Mouse (Mus musculus): ENCODE data around the gene Cep83. TPM values are rescaled to one million over a fixed set of nuclear protein-coding genes. Genes with fewer than 3 reads are reported as not detected.

The Cep83 gene
- polyA plus RNA-seq, 1 experiment = 1.4 TPM

DNA sequence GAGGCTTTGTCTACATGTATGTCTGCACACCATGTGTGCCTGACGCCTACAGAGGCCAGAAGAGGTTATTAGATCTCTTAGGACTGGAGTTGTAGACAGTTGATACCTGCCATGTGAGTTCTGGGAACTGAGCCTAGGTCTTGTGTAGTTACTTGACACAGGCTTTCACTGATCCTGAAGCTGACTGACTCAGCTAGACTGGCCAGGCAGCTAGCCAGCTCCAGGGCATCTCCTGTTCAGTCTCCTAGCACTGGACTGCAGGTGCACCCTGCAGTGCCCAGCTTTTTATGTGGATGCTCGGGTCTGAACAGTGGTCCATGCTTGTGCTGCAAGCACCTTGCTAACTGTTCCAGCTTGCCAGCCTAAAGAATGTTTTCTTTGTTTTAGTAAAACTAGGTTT is 58.6 kb downstream of the Cep83 start:
- 93% methylated on average over 2 of the region's 2 CpGs for WGBS
- DNase-seq (ENCODE audit: low read depth, low spot score) = no peak

GRCm38 (mm10) chr10:94771496-94771895 is 83.0 kb downstream of the Cep83 start:
- 8% methylated on average over 3 of the region's 3 CpGs for WGBS
- no peak for DNase-seq (ENCODE audit: low read depth, low spot score)

DNA sequence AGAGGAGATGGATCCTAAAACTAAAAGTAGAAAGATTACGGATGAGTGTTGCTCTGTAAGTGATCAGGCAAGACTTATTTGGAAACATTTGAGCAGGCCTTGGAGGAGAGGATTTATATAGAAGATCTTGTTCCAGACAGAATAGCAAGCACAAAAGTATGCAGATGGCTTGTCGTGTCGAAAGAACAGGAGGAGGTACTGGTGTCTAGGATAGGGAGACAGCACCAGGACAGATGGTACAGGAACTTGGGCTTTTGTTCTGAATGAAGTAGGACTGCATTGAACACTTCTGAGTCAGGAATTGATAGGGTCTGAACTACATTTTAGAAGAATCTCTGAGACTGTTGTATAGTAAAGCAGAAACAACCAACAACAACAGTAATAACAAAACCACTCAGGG is 89.1 kb downstream of the Cep83 start:
- WGBS = 89% methylated on average over 3 of the region's 3 CpGs
- DNase-seq (ENCODE audit: low read depth, low spot score) = no peak

DNA sequence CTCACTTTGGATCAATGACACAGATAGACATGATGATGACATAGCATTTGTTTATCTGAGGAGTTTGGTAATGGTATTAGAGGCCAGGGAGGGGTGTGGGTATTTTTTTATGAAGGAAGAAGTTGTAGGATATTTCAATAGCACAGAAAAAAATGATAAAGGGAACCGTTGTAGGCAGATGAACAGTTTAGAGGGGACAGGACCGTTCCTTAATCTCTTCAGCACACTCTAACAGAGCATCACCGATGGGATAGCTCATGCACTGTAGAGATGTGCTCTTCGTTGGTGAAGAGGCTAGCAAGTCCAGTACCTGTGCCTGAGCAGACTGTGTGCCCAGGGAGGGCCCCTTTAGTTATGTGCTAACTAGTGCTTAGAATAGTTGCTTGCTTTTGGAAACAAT is 90.9 kb downstream of the Cep83 start:
- no peak for DNase-seq (ENCODE audit: low read depth, low spot score)
- 91% methylated on average over 4 of the region's 4 CpGs for WGBS

DNA sequence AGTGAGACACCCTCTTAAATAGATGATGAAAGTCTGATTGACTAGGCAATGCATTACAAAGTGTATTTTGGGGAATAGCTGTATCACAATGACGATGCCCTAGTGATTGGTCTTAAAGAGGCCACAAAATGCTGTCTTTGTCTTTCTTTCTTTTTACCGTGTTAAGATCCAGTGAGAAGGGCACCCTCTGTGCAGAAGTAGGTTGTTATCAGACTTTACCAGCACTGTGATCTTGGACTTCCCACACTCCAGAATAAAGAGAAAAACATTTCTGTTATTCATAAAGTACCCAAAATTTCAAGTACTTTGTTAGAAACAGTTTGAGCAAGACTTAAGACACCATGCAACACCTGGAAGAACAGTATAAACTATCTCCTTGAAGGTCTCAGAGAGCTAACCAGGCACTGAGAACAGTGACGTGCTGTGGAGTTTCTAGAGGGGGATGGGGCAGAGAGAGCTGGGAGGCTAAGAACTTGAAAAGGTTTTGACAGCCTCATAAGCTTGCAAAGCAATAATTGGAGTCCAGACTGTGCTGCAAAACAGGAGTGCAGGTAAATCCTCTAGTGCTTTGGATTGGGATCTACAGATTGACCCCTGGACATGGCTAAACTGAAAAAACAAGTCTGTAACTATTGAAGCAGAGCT is 92.3 kb downstream of the Cep83 start:
- 89% methylated on average over 3 of the region's 3 CpGs for WGBS
- no peak for DNase-seq (ENCODE audit: low read depth, low spot score)

DNA sequence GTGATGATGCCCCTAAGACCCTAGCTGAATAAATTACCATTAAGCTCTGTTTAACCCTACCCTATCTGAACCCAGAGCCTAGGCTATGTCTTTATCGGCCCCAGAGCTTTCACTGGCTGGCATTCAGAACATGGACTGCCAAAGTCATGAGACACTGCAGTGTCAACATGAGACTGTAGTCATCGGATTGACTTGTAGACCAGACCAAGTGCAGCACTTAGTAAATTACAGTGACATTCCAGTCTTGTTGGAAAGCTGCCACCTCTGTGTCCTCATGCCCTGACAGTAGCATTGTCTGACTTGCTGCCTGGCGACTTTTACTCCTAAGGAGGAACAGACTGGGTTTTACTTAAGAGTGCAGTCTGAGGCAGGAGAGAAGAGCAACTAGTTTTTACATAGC is 100.8 kb downstream of the Cep83 start:
- no peak for DNase-seq (ENCODE audit: low read depth, low spot score)
- WGBS = 45% methylated on average over 3 of the region's 3 CpGs

DNA sequence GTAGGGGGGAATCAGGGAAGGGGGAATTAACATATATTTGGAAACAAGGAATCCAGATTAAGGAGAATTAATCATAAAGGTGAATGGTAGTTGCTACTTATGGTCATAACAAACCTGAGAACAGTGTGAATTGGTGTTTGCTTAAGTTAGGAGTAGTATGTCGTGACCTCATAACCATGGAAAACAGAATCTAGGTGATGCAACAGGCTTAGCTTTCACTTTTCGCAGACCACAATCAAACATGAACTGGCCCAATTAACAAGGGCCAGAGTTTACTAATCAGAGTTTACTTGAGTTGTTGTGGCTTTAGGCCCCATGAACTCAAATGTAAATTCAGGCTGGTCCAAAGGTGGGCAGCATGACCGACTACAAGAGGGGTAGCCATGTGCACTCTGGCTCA is 105.5 kb downstream of the Cep83 start:
- DNase-seq (ENCODE audit: low read depth, low spot score) = no peak

DNA sequence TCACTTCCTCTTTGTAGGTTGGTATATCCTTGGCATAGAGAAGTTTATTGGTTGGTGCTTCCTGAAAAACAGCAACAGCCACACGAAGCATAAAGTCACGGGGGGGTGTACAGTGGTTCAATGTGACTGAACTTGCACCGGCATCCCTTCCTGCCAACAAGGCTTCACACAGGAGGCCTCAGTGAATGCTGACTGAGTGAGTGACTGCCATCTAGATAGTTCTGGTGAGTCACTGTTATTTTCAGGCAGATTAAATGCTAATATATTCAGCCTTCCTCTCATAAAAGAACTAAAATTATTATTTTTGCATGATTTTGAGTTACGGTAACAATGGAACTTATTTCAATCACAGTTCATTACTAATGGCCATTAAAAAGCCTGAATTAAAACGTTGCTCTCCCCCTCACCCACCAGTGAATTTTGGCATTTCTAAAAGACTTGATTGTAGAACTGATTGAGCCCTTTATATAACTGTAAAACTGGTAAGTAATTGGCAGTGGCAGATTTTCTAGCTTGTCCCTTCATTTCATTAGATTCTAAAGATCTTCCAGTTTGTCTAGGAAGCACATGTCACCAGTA is 106.3 kb downstream of the Cep83 start:
- WGBS = 88% methylated on average over 5 of the region's 5 CpGs

More for the DNA sequence above, 105.5 kb downstream of the Cep83 start:
- WGBS = 93% methylated on average over 3 of the region's 3 CpGs

DNA sequence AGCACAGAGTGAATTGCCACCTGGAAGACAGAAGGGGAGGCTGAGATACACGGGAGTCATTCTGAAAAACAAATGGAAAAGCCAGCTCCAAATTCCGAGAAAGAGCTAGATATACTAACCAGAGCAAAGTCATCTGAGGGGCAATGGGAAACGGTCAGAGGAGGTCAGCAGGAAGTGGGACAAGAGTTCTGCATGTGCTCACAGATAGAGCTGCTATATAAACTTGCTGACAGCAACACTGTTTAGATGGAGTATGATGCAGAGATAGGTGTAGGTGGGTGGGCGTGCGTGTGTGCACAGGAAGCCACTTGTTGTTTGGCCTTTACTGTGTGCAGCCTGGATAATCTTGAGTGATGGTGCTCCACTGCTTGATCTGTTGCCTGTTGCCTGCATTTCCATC is 109.7 kb downstream of the Cep83 start:
- 71% methylated on average over 5 of the region's 5 CpGs for WGBS
- DNase-seq (ENCODE audit: low read depth, low spot score) = no peak

More for the DNA sequence above, 106.3 kb downstream of the Cep83 start:
- no peak for DNase-seq (ENCODE audit: low read depth, low spot score)

DNA sequence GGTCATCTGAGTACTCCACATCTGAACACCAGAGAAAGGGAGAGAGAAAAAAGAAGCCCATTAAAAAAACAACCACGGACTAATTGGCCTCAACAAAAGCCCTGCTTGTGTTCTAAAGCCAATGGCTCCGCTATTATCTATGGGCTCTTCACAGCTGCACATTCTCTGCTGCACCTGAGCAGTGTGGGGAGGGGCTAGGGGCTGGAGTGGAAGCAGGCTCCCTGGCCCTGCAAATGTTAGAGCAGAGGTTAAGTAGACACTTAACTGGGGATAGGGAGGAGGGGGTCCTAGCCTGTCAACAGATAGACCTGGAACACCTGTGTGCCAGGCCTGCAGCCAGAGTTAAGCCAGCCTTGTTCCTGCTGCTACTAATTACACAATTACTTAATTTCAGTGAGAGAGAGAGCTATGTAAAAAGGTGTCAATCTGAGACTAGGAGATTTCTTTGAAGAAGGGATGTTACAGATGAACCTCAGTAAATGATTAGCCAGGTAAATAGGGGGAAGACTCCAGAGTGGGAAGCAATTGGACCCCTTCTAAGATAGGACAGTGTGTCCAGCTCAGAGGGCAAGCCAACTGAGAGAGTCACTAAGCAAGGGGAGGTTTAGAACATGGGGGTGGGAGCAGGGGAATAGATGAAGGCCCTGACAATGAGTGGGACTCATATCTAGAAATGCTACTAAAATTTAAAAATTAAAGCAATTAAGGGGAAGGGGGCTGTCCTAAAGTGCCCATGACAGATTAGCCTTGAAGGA is 111.2 kb downstream of the Cep83 start:
- WGBS = 58% methylated on average over 2 of the region's 2 CpGs
- DNase-seq (ENCODE audit: low read depth, low spot score) = no peak

- DNase-seq (ENCODE audit: low read depth, low spot score) = no peak
- 83% methylated on average over 7 of the region's 7 CpGs for WGBS
Measured at GRCm38 (mm10) chr10:94800677-94801354, 112.4 kb downstream of the Cep83 start.

DNA sequence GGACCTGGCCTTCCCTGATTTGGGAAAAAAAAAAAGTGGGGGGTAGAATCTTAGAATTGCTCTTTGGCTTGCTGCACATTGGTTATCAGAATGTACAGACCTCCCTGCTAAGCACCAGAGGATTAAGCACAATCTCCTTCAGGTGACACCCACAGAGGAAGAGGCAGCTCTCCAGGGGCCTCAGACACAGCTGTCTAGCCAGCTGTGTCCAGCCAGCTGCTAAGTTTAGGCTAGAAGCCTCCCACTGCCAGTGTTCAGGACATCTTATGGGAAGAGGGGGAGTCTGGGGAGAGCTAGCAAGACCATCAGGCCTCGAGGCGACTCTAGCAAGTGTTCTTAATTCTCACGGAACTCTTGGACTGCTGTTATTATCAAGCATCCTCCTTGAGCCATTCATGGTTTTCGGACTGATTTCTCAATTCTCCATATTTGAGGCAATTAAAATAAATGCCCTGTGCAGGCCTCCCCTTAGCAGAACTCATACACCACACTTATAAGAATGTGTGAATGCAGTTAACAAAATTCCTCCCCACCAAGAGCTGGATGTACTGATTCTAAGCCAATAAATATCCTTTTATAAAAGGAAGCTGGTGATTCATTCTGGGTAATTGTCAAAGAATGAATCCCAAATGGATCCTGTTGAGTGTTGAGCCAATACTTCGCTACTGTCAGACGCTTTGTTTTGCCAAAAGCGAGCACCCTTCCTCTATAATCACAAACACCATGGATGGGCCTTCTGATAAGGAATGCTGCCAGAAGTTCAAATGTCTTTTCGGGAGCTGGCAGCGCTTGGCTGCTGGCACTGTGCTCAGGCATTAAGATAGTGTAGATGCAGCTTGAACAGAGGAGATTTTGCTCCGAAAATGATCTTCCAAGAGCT is 115.8 kb downstream of the Cep83 start:
- DNase-seq (ENCODE audit: low read depth, low spot score) = no peak
- 73% methylated on average over 10 of the region's 10 CpGs for WGBS

GRCm38 (mm10) chr10:94804909-94805220 is 116.4 kb downstream of the Cep83 start:
- no peak for DNase-seq (ENCODE audit: low read depth, low spot score)
- WGBS = 86% methylated on average over 1 of the region's 1 CpGs

- 42% methylated on average over 7 of the region's 7 CpGs for WGBS
- DNase-seq (ENCODE audit: low read depth, low spot score) = no peak
Measured at GRCm38 (mm10) chr10:94807323-94807722, 118.9 kb downstream of the Cep83 start.

GRCm38 (mm10) chr10:94808275-94808674 is 119.8 kb downstream of the Cep83 start:
- no peak for DNase-seq (ENCODE audit: low read depth, low spot score)
- WGBS = 31% methylated on average over 6 of the region's 6 CpGs

- DNase-seq (ENCODE audit: low read depth, low spot score) = no peak
- 81% methylated on average over 7 of the region's 7 CpGs for WGBS
Measured at GRCm38 (mm10) chr10:94809946-94810472, 121.6 kb downstream of the Cep83 start.

DNA sequence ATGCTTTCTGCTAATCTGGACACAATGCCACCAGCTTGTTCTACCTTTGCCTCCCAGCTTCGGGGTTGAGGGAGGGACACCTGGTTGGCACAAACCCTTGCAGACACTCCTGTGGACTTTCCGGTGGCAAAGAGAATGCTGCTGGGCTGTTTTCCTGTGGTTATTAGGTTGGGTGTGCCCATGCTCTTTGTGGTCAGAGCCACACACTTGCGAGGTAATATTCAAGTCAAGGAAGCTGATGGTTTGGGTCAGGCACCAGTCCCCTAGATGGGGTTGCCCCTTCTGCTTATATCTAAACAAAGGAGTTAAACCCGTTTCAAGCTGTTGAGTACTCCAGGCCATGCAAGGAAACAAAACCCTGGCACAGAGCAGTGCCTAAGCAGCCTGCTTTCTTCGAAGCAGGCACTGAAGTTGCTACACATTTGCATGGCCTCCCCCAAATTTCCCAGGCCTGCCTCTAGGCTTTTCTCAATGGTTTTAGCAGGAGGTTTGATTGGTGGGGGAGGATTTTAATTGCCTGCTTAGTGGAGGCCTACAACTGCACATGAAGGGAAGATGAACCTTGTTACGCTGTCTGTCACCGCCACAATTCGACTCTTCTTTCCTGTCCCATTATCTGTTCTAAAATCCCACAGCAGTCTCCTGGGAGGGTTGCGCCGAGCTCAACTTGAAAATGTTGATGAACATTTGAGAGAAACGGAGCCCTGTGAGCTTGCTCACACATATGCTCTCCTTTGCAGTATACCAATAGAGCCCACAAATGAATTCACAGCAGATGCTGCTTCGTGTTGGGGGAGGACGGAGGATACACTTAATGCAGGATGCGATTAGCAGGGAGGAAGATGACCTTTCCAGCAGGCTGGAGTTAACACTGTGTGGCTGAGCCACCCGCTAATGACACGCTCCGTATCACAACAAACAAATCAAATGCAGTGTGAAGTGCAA is 123.7 kb downstream of the Cep83 start:
- 73% methylated on average over 17 of the region's 17 CpGs for WGBS
- no peak for DNase-seq (ENCODE audit: low read depth, low spot score)

DNA sequence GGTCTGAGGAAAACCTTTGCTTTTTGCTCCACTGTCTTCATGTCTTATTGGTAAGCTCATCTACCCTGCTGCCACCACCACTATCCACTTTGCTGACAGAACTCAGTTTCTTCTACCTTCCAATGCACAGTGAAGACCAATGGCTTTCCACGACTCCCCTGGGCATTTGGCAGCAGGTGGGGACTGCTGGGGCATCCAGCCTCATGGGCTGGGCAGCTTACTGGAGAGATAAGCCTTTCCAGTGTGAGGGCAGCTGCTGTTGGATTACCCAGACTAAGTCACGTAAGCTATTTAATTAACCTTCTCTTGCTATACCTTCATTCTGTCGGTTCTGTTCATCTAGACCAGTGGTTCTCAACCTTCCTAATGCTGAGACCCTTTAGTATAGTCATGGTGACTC is 129.7 kb downstream of the Cep83 start:
- 80% methylated on average over 3 of the region's 3 CpGs for WGBS
- no peak for DNase-seq (ENCODE audit: low read depth, low spot score)
